Mouse (Mus musculus) kidney, postnatal 0 days (tissue): ENCODE measurements at regions not wholly inside any gene's neighbourhood (a gene's known extent, or its start where the extent isn't known, plus 50 kb on each side); places are given as distances from the start of the nearest gene placed in this dataset.

ENCODE experiments used
- ATAC-seq: fragments of 200-750 bp; cut with Nextera tagmentation; replicated peaks from 2 replicates; pipeline ENCODE4 v1.8.0; 2017; ENCODE audit warnings: low read depth, moderate number of reproducible peaks, moderate TSS enrichment, moderate library complexity; ENCODE audit not compliant: low FRiP score
- DNase-seq: peaks from one replicate; pipeline ENCODE4 v3.0.0-alpha.2; 2016; ENCODE audit warnings: low spot score
- H3K27ac ChIP-seq: fragments of 300-500 bp; sonication (generic); 2 replicates; pipeline ENCODE4 v1.5.1; 2014; ENCODE audit warnings: mild to moderate bottlenecking
- H3K27me3 ChIP-seq: fragments of 300-500 bp; sonication (generic); 2 replicates; pipeline ENCODE4 v1.6.1; 2014; ENCODE audit warnings: low read length, mixed read lengths; ENCODE audit not compliant: insufficient read depth
- H3K36me3 ChIP-seq: fragments of 300-500 bp; sonication (generic); 2 replicates; pipeline ENCODE4 v1.6.1; 2014; ENCODE audit warnings: low read length, mixed read lengths; ENCODE audit not compliant: insufficient read depth
- H3K4me1 ChIP-seq: fragments of 300-500 bp; sonication (generic); replicated peaks from 2 replicates; pipeline ENCODE4 v1.6.1; 2014; ENCODE audit warnings: antibody characterized with exemption, low read length, mixed read lengths; ENCODE audit not compliant: insufficient read depth
- H3K4me2 ChIP-seq: fragments of 300-500 bp; sonication (generic); 2 replicates; pipeline ENCODE4 v1.6.1; 2014; ENCODE audit warnings: mild to moderate bottlenecking, low read length, moderate library complexity, mixed read lengths
- H3K4me3 ChIP-seq: fragments of 300-500 bp; sonication (generic); replicated peaks from 2 replicates; pipeline ENCODE4 v1.5.1; 2014; ENCODE audit warnings: low read depth, low read length
- H3K9ac ChIP-seq: fragments of 300-500 bp; sonication (generic); 2 replicates; pipeline ENCODE4 v1.6.1; 2014; ENCODE audit warnings: low read depth, low read length
- H3K9me3 ChIP-seq: fragments of 300-500 bp; sonication (generic); replicated peaks from 2 replicates; pipeline ENCODE4 v1.6.1; 2016; ENCODE audit warnings: low read length, inconsistent platforms, mixed read lengths
- CTCF ChIP-seq: IDR thresholded peaks from 2 replicates; pipeline ENCODE4 v1.5.1; 2016; ENCODE audit warnings: antibody characterized with exemption, low read depth, mild to moderate bottlenecking, moderate library complexity
- WGBS: fragments of 180-500 bp; shearing (Covaris S2); extraction: QIAGEN DNeasy Blood & Tissue Kit; methylation state at CpG from one replicate; pipeline ENCODE4 v1.1.7; 2014; 5-methylcytosine and 5-hydroxymethylcytosine counted together

- Histone ChIP-seq H3K36me3 (no peaks in the 10 kb centered on the region), H3K4me2 (no peak overlapping the region), H3K27ac (no peak overlapping the region), H3K4me3 (no peak overlapping the region), H3K9ac (no peak overlapping the region), H3K9me3 (no peaks in the 10 kb centered on the region), H3K4me1 (no peaks in the 10 kb centered on the region), H3K27me3 (no peaks in the 10 kb centered on the region)
- WGBS, result 60% methylated on average over 4 of the region's 4 CpGs
- DNase-seq, result no peak
- TF ChIP-seq CTCF, result no peak
- ATAC-seq, result no peak
Measured at GRCm38 (mm10) chr17:15311822-15312221, 64.8 kb downstream of the Dll1 start.

- DNase-seq (no peak), ATAC-seq (no peak)
- Histone ChIP-seq H3K4me1 (no peaks in the 10 kb centered on the region), H3K9ac (no peak overlapping the region), H3K9me3 (no peaks in the 10 kb centered on the region), H3K36me3 (no peaks in the 10 kb centered on the region), H3K27ac (no peak overlapping the region), H3K27me3 (no peaks in the 10 kb centered on the region), H3K4me3 (no peak overlapping the region), H3K4me2 (no peak overlapping the region)
- WGBS, result 69% methylated on average over 2 of the region's 2 CpGs
- TF ChIP-seq CTCF, result no peak
Measured at GRCm38 (mm10) chr17:15310465-15310864, 66.2 kb downstream of the Dll1 start.

GRCm38 (mm10) chr17:15302110-15302509 is 74.6 kb downstream of the Dll1 start:
- Histone ChIP-seq H3K27me3 (no peaks in the 10 kb centered on the region), H3K4me2 (no peak overlapping the region), H3K36me3 (no peaks in the 10 kb centered on the region), H3K4me1 (no peaks in the 10 kb centered on the region), H3K4me3 (no peak overlapping the region), H3K9ac (no peak overlapping the region), H3K27ac (no peak overlapping the region), H3K9me3 (no peaks in the 10 kb centered on the region)
- DNase-seq, result no peak
- ATAC-seq, result no peak
- 32% methylated on average over 1 of the region's 1 CpGs for WGBS
- TF ChIP-seq CTCF, result no peak

- Histone ChIP-seq H3K27ac (no peak overlapping the region), H3K36me3 (no peaks in the 10 kb centered on the region), H3K4me1 (no peaks in the 10 kb centered on the region), H3K9me3 (no peaks in the 10 kb centered on the region), H3K4me3 (no peak overlapping the region), H3K9ac (no peak overlapping the region), H3K4me2 (no peak overlapping the region), H3K27me3 (no peaks in the 10 kb centered on the region)
- WGBS, result 52% methylated on average over 13 of the region's 13 CpGs
- no peak for DNase-seq
- ATAC-seq, result no peak
- no peak for TF ChIP-seq CTCF
Measured at GRCm38 (mm10) chr17:15299743-15300371, 76.8 kb downstream of the Dll1 start.

- H3K36me3 ChIP-seq, result no peaks in the 10 kb centered on the region
- H3K9ac ChIP-seq, result no peak overlapping the region
- no peaks in the 10 kb centered on the region for H3K9me3 ChIP-seq
- no peak overlapping the region for H3K4me2 ChIP-seq
- DNase-seq, result no peak
- WGBS, result 69% methylated on average over 5 of the region's 5 CpGs
- no peaks in the 10 kb centered on the region for H3K4me1 ChIP-seq
- H3K4me3 ChIP-seq, result no peak overlapping the region
- TF ChIP-seq CTCF, result no peak
- no peak overlapping the region for H3K27ac ChIP-seq
- no peaks in the 10 kb centered on the region for H3K27me3 ChIP-seq
- ATAC-seq, result no peak
Measured at GRCm38 (mm10) chr17:15294165-15294585, 82.5 kb downstream of the Dll1 start.

- Histone ChIP-seq H3K36me3 (no peaks in the 10 kb centered on the region), H3K4me1 (no peaks in the 10 kb centered on the region), H3K9me3 (no peaks in the 10 kb centered on the region), H3K27me3 (no peaks in the 10 kb centered on the region), H3K4me3 (no peak overlapping the region), H3K27ac (no peak overlapping the region), H3K4me2 (no peak overlapping the region), H3K9ac (no peak overlapping the region)
- no peak for TF ChIP-seq CTCF
- WGBS, result 77% methylated on average over 11 of the region's 11 CpGs
- DNase-seq, result no peak
- ATAC-seq, result no peak
Measured at GRCm38 (mm10) chr17:15292490-15293070, 84.1 kb downstream of the Dll1 start.

- Histone ChIP-seq H3K36me3 (no peaks in the 10 kb centered on the region), H3K27ac (no peak overlapping the region), H3K9ac (no peak overlapping the region), H3K9me3 (no peaks in the 10 kb centered on the region), H3K4me3 (no peak overlapping the region), H3K4me2 (no peak overlapping the region), H3K27me3 (no peaks in the 10 kb centered on the region), H3K4me1 (no peaks in the 10 kb centered on the region)
- ATAC-seq (no peak), DNase-seq (no peak)
- 35% methylated on average over 4 of the region's 4 CpGs for WGBS
- no peak for TF ChIP-seq CTCF
Measured at GRCm38 (mm10) chr17:15291626-15292025, 85.0 kb downstream of the Dll1 start.
